Mouse (Mus musculus) small intestine, adult 10 weeks (tissue): Measurements from ENCODE around the gene Zfp617. TPM values are rescaled to one million over a fixed set of nuclear protein-coding genes. Genes with fewer than 3 reads are reported as not detected.

Experiments
- polyA plus RNA-seq: library from polyadenylated mRNA; stranded (reverse); fragments of 350-450 nt; fragmentation: Illumina TruSeq; extraction: RNeasy Lipid Tissue Mini Kit (QIAGEN cat#74804); gene quantifications from one replicate; pipeline ENCODE4 v1.2.3, GENCODE M21; 2014; ENCODE audit warnings: low replicate concordance

The Zfp617 gene
- 188 TPM for polyA plus RNA-seq

DNA sequence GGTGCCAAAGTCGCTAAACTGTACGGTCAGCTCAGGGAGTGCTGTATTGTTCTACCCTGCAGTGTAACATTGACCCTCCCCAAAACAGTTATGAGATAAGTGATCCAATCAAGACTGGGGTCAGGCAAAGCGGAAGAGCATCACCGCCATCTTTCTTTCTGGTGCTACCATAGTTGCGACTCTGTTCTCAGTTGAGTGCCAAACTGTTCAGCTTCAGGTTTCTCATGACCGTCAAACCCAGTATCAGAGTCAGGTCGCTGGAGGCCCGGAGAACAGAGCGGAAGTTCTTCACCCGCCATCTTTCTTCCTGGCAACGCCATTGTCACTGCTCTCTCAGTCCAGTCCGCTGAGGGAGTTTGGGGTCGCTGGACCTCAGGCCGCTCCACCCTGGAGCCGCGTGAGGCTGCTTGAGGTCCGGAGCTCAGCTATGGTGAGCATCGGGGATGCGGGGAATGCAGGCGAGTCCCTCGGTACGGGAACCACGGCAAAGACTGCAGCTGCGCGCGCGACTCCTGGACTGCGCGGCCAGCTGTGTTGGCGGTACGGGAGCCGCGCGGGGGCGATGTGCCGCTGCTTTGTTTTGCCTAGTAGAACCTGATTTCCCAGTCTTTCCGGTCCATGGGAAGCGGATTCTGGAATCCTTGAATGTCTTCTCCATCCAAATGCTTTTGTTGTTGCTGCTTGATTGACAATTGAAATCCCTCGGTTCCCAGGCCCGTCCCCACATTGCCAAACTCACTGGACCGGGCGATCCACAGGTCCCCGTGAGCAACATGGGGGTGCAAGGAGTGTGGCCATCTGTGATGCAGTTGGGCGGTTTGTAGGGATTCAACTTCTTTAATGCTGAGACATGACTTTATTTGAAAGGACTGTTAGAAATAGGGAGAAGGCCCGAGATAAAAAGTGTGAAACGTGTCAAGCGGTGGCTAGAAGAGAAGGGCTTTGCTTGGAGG is at the start of gene Zfp617, which contains the start of gene Zfp882:
TSS of gene Zfp617 (plus strand) at position 327 of the 953 bp plus-strand sequence.
TSS of gene Zfp882 (plus strand) at position 300 of the 953 bp plus-strand sequence.

DNA sequence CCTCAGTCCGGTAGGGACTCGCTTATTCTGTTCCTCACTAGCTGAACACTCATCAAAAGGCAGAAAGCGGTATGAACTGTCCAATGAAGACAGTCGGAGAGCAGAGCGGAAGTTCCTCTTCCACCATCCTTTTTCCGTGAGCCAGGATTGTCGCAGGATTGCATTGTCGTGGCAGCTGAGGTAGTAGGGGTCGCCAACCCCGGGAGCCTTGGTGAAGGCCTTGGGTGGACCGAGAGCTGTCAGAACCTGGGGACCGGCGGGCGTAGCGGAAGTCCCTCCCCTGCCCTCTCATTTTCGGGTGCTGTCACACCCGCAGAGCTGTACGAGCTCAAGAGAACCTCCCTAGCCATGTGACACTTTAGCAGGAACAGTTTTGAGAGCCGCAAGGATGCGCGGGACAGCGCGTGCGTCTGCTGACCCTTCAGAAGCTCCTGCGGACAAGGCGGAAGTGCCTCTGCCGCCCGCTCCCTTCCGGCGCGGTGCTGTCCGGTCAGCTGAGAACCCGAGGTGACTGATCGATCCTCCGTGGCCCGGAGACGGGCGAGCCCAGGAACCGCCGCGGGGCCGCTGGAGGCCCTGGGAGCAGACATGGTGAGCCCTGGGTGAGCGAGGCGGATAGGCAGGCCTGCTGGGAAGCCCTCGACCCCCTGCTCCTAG is 26.7 kb upstream of the Zfp617 start, which contains the start of gene Zfp709:
TSS of gene Zfp709 (plus strand) at position 402 of the 657 bp plus-strand sequence.

DNA sequence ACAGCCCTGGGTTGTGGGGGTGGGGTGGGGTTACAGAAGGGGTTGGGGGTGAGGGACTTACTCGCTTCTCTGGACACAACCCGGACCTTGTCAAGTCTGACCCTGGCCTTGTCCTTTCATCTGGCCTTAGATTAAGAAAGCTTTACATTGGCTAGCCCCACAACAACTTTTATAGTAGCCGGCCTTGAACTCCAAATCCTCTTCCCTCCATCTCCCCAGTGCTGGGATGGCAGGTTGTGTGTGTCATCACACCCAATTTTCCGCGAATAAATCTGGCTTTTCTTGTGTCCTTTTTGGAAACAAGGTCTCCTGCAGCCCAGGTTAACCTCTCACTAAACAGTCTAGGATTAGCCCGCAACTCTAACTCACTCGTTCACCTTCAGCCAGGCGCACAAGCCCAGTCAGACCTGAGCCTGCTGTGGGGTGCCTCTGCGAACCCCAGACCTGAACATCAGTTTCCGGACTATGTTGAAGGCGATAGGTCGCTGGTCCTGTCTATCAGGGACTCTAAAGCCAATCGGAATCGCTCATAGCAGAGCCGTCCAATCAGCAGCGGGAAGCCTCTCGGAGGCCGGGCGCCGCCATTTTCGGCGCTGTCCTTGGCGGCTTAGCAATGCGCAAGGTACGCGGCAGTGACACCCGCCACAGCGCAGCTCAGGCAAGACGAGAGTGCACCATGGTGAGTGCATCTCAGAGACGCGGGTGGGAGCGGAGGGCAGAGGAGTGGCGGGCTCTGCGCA is 42.2 kb downstream of the Zfp617 start, which contains the start of gene Zfp961:
TSS of gene Zfp961 (plus strand) at position 557 of the 740 bp plus-strand sequence.

Other genes with a start within 250 kb of the Zfp617 start
- gene Unc13a, start 236.9 kb upstream of the Zfp617 start, polyA plus RNA-seq: 0.04 TPM
- gene Jak3, start 232.3 kb upstream of the Zfp617 start, polyA plus RNA-seq: not detected
- not detected for gene Insl3, start 219.4 kb upstream of the Zfp617 start, polyA plus RNA-seq
- gene B3gnt3, start 206.8 kb upstream of the Zfp617 start, polyA plus RNA-seq: 119 TPM
- not detected for gene Fcho1, start 182.9 kb upstream of the Zfp617 start, polyA plus RNA-seq
- 13.0 TPM for gene Zfp709, start 26.6 kb upstream of the Zfp617 start, polyA plus RNA-seq
- 6.1 TPM for gene Zfp882, start within 50 bp of the Zfp617 start, polyA plus RNA-seq
- 83.6 TPM for gene Zfp961, start 42.4 kb downstream of the Zfp617 start, polyA plus RNA-seq
- not detected for gene Cyp4f18, start 101.0 kb downstream of the Zfp617 start, polyA plus RNA-seq
- gene Olfr372, start 132.6 kb downstream of the Zfp617 start, polyA plus RNA-seq: not detected
- gene Olfr373, start 174.5 kb downstream of the Zfp617 start, polyA plus RNA-seq: not detected
- gene Olfr374, start 198.4 kb downstream of the Zfp617 start, polyA plus RNA-seq: not detected
- gene Tpm4, start 226.3 kb downstream of the Zfp617 start, polyA plus RNA-seq: 220 TPM